Mouse (Mus musculus) embryonic fibroblast, embryonic 13.5 days (primary cell): ENCODE results near the gene Sbno2. TPM values are rescaled to one million over a fixed set of nuclear protein-coding genes. Genes with fewer than 3 reads are reported as not detected.

ENCODE experiments used
- H3K27ac ChIP-seq: 2 replicates; pipeline ENCODE4 v1.5.1; 2012; ENCODE audit warnings: low read length, control low read depth, inconsistent platforms; ENCODE audit not compliant: insufficient read depth
- H3K4me1 ChIP-seq: 2 replicates; pipeline ENCODE4 v1.6.1; 2011; ENCODE audit warnings: low read length; ENCODE audit not compliant: control insufficient read depth, insufficient read depth
- H3K4me3 ChIP-seq: 2 replicates; pipeline ENCODE4 v1.5.1; 2011; ENCODE audit warnings: mild to moderate bottlenecking, control low read depth, low read length; ENCODE audit not compliant: insufficient read depth
- CTCF ChIP-seq: IDR thresholded peaks from 2 replicates; pipeline ENCODE4 v1.5.1; 2011; ENCODE audit warnings: mild to moderate bottlenecking, control low read depth, low read length, moderate library complexity, borderline replicate concordance; ENCODE audit not compliant: insufficient read depth
- POLR2A ChIP-seq: IDR thresholded peaks from 2 replicates; pipeline ENCODE4 v1.6.1; 2011; ENCODE audit warnings: low read depth, mild to moderate bottlenecking, control low read depth, low read length, moderate library complexity
- polyA plus RNA-seq: library from polyadenylated mRNA; stranded (reverse); fragments of >200 nt; gene quantifications from 2 replicates; pipeline ENCODE4 v1.2.4, GENCODE M21; 2011; ENCODE audit warnings: low read depth; ENCODE audit not compliant: missing spikeins, insufficient read length

The Sbno2 gene
- polyA plus RNA-seq, 1 experiment = 53.5 TPM

- H3K4me1 ChIP-seq = peaks cover 20% of the 10 kb centered on the region
- H3K4me3 ChIP-seq = no peak overlapping the region
- no peak overlapping the region for H3K27ac ChIP-seq
- TF ChIP-seq POLR2A = no peak
- no peak for TF ChIP-seq CTCF
Observed at GRCm38 (mm10) chr10:80080396-80081070, 24.8 kb downstream of the Sbno2 start.

- TF ChIP-seq CTCF = no peak
- no peak for TF ChIP-seq POLR2A
Observed at GRCm38 (mm10) chr10:80078366-80078765, 27.0 kb downstream of the Sbno2 start.

GRCm38 (mm10) chr10:80077312-80077711 lies 28.1 kb downstream of the Sbno2 start:
- Histone ChIP-seq H3K27ac (no peak overlapping the region), H3K4me1 (peaks cover 20% of the 10 kb centered on the region), H3K4me3 (no peak overlapping the region)
- TF ChIP-seq POLR2A (no peak), CTCF (no peak)

More at GRCm38 (mm10) chr10:80078366-80078765, 27.0 kb downstream of the Sbno2 start:
- no peak overlapping the region for H3K27ac ChIP-seq
- peaks cover 12% of the 10 kb centered on the region for H3K4me1 ChIP-seq
- H3K4me3 ChIP-seq = no peak overlapping the region

- TF ChIP-seq POLR2A (no peak), CTCF (no peak)
- Histone ChIP-seq H3K4me3 (no peak overlapping the region), H3K27ac (peak overlapping the region; percentile 80), H3K4me1 (peaks cover 29% of the 10 kb centered on the region)
Observed at GRCm38 (mm10) chr10:80076386-80076785, 29.0 kb downstream of the Sbno2 start.

- Histone ChIP-seq H3K27ac (peak overlapping the region; percentile 80), H3K4me3 (no peak overlapping the region), H3K4me1 (peaks cover 32% of the 10 kb centered on the region)
- TF ChIP-seq POLR2A (no peak), CTCF (no peak)
Observed at GRCm38 (mm10) chr10:80075924-80076323, 29.4 kb downstream of the Sbno2 start.

- TF ChIP-seq CTCF = 0 out of 2 replicates have a peak, but pooled peaks have one; percentile 1
- peak; percentile 90 for TF ChIP-seq POLR2A
- Histone ChIP-seq H3K4me1 (peaks cover 32% of the 10 kb centered on the region), H3K4me3 (peak overlapping the region; percentile 45), H3K27ac (peak overlapping the region; percentile 94)
Observed at GRCm38 (mm10) chr10:80074813-80075601, 30.4 kb downstream of the Sbno2 start.

- H3K4me1 ChIP-seq = peaks cover 32% of the 10 kb centered on the region
- H3K27ac ChIP-seq = peak overlapping the region; percentile 94
- TF ChIP-seq CTCF (no peak), POLR2A (no peak)
- H3K4me3 ChIP-seq = no peak overlapping the region
Observed at GRCm38 (mm10) chr10:80072623-80073489, 32.5 kb downstream of the Sbno2 start.

- H3K4me3 ChIP-seq = no peak overlapping the region
- TF ChIP-seq POLR2A (no peak), CTCF (no peak)
- peaks cover 32% of the 10 kb centered on the region for H3K4me1 ChIP-seq
- H3K27ac ChIP-seq = peak overlapping the region; percentile 94
Observed at GRCm38 (mm10) chr10:80071516-80071900, 33.9 kb downstream of the Sbno2 start.

- H3K4me1 ChIP-seq = peaks cover 28% of the 10 kb centered on the region
- peak overlapping the region; percentile 94 for H3K27ac ChIP-seq
- TF ChIP-seq CTCF (no peak), POLR2A (peak; percentile 22; the same call in 1 of the 2 replicates)
- H3K4me3 ChIP-seq = no peak overlapping the region
Observed at GRCm38 (mm10) chr10:80070837-80071515, 34.4 kb downstream of the Sbno2 start.

GRCm38 (mm10) chr10:80069948-80070450 lies 35.4 kb downstream of the Sbno2 start:
- Histone ChIP-seq H3K4me1 (peaks cover 25% of the 10 kb centered on the region), H3K27ac (0 out of 2 replicates have a peak overlapping the region, but pooled peaks have one; percentile 76), H3K4me3 (no peak overlapping the region)
- TF ChIP-seq POLR2A (no peak), CTCF (no peak)
